Mouse (Mus musculus) thymus, adult 18-20 months (tissue): ENCODE measurements around the gene Il20.

Experiments
- DNase-seq, 2 experiments: peaks; one replicate each; pipeline ENCODE4 v3.0.0; 2022; ENCODE audit warnings: mixed read lengths in 2 of 2

The Il20 gene

GRCm38 (mm10) chr1:130864741-130865140 lies 46.5 kb downstream of the Il20 start:
- DNase-seq: no peak

GRCm38 (mm10) chr1:130864238-130864637 lies 47.0 kb downstream of the Il20 start:
- DNase-seq: peak; percentile 33 to 65

GRCm38 (mm10) chr1:130857456-130857855 lies 53.8 kb downstream of the Il20 start:
- DNase-seq: no peak
